Mouse (Mus musculus): ENCODE measurements around the gene Cmtm6.

The Cmtm6 gene

DNA sequence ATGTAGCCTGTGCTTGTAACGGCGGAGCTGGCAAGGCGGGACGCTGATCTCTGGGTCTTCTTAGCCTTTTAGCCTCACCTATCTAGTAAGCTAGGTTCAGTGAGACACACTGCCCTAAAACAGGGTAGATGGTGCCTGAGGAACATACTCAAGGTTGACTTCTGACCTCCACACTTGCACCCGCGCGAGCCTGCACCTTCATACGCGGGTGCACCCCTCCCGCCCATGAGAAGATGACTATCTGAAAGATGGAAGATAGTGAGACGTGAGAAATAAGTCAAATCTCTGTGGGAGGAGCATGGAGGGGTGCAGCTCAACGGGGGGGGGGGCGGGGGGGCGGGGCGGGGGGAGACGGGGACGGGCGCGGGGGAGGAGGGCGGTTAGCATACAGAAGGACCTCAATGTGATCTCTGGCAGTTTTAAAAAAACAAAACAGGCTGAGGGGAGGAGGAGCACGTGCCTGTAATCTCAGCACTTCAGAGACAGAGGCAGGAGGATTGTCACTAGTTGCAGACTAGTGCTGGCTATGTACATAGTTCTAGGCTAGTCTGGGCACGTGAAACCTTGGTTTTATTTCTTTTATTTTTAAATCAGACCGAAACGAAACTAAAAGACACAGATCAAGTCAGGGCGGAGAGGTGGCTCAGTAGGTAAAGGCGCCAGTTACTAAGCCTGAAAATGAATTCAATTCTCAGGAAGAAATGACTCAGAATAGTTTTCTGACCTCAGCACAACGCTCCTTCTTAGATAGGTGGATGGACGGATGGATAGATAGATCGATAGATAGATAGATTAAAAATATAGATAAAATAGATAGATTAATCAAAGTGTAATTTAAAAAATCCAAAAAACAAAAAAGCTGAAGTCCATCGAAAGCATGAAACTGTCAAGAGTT is 758 bp upstream of the Cmtm6 start:
- no peak for DNase-seq

DNA sequence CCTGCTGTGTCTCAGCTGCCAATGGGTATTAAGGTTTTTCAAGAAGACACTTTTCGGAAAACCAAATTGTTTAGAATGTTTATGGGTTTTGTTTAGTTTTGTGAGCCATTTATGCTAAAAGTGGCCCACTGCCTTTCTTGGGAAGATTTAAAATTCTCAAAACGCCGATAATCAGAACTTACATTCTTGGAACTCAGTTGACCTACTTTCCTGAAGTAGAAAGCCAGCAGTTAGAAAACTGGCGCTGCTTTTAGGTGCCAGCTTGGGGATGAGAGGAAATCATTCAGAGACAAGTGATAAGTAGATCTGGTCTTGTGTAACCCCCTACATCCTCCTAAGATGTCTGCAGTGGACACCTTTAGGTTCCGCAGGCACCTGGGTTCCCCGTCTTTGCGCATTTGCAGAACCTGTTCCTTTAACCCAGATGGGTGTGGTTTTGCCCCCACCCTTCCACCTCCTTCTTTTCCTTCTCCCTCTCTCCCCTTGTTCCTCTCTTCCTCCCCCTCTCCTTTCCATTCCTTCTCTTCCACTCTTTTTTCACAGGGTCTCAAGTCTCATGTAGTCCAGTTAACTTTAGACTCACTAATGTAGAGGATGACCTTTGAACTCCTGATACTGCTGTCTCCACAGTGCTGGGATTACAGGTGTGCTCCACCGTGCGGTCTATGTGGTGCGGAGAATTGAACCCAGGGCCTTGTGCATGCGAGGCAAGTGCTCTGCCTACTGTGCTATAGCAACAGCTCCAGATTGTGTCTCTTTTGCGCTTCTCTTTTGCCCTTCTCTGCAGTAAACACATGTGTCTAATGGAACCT is 1.2 kb downstream of the Cmtm6 start:
- DNase-seq: no peak

DNA sequence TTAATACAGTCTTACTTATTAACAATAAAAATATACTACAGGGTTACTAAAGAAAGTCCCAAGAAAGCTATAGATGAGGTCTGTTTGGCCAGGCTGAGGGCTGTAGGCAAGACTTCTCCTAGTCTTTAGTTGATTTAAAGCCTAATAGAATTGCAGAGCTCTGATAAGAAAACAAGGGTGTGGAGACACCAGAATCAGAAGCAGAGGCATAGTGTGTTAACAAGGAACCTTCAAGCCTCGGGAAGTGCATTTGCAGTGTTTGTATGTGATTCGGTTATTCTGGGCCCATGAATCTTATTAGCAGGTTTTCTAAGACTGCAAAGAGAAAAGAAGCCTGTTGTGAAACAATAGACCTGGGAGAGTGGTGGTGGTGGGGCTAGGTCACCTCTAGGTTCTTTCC is 2.3 kb downstream of the Cmtm6 start:
- DNase-seq: no peak

DNA sequence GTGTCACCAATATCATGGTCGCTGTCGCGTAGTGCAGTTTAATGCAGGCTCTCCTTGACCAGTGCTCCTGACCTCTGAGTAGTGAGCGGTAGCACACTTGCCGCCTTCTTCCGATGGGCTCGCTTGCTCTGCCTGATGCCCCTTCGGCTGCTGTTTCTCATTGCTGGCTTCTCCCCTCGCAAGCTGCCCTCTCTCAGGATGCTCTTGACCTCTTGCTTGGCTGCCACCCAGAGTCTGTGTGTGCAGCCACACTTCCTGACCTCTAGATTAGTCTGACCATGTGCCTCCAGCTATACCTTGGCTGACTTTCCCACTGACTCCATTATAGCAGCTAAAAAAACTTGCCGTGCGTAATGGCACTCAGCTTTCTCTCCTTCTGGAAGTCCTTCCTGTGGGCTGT is 5.5 kb downstream of the Cmtm6 start:
- DNase-seq: no peak

DNA sequence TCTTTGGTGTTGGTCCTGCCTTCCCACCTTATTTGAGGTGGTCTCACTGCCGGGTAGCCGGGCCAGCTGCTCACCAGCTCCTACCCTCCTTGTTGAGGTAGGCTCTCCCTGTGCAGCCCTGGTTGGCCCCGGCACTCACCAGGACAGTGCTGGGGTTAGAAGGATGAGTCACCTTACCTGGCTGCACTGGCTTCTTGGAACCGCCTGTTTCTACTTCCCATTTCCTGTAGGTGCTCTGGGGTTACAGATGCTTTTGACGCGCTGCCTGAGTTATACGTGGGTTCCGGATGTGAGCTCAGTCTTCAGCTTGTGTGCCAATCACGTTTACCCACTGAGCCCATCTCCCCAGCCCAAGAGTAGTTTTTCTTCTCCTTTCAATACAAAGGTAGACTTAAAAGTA is 9.4 kb downstream of the Cmtm6 start:
- DNase-seq: no peak

DNA sequence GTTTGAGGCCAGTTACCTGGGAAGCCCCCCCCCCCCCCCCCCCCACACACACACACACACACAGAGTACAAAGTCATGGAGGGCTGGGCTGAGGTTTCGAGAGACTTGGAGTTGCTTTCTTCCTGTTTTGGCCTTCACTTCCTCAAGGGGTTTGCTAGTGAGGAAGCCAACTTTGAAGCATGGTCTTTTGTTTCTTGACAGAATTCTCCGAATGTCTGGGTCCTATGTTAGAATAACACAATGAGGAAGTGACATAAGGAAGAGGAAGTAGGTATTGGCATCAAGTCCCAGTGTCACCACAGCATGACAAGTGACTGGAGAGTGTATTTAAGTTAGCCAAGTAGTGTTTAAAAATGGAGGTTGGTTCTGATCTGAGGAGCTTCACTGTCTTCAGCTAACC is 11.8 kb downstream of the Cmtm6 start:
- DNase-seq: no peak

DNA sequence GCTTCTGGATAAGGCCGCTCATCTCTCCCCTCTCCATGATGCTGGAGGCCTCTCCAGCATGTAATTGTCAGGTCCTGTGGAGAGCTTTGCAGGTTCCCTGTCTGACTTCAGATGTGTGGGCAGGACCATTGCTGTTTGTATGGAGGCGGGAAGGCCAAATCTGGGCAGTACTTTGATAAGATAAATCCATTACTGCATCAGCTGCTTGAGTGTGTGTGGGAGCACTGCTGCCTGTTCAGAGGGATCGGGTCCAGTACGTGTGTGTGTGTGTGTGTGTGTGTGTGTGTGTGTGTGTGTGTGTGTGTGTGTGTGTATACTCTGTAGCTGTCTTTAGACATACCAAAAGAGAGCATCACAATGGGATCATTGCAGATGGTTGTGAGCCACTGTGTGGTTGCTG is 14.2 kb downstream of the Cmtm6 start:
- DNase-seq: no peak

DNA sequence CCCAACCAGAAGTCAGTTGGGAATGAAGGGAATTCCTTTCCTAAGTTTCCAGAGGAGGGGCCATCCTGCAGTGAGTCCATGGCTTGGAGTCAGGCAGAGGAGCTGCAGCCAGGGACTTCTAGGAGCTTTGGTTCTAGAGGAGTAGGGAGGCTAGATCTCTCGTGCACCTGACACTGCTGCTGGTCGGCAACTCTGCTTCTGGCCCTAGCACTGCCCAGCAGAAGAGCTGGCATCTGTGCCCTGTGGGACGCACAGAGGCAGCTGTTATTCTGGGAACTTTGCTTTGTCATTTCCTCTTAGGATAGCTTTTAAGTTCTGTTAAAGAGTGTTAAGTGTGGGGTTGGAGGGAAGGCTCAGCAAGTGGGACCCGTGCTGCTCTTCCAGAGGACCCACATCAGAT is 14.7 kb downstream of the Cmtm6 start:
- DNase-seq: no peak

DNA sequence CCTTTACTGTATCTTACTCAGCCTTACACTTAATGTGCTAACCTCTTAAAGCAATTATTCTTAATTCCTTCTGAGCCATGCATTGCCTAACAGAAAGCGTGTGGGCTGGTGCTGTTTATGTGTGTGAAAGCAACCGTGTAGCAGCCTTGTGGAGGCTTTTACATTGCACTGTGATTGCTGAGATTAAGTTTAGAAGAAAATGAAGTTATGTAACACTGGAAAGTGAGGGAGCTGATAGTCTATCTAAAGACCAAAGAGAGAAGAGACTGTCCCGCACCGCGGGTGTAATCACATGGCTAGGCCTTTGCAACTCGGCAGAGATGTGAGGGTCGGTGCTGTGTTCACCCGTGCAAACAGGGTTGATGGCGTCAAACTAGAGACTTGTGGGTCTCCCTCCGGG is 16.1 kb downstream of the Cmtm6 start:
- DNase-seq: no peak

DNA sequence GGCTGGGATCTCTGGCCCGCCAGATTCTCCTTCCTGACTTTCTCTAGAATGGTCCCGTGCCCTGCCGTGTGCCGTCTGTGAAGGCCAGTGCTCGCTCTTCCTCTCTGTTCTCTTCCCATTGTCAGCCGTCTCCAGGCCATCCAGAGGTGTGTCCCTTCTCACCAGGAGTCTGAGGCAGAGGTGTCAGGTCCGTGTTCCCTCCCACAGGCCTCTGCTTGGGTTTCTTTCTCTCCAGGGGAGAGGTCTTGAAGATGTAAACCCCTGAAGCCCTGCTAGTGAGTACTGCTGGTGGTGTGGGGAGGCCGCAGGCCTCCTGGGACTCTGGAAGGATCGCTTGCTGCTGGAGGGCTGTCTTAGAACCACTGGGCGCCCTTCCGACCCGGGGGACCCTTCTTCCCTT is 16.6 kb downstream of the Cmtm6 start:
- no peak for DNase-seq

DNA sequence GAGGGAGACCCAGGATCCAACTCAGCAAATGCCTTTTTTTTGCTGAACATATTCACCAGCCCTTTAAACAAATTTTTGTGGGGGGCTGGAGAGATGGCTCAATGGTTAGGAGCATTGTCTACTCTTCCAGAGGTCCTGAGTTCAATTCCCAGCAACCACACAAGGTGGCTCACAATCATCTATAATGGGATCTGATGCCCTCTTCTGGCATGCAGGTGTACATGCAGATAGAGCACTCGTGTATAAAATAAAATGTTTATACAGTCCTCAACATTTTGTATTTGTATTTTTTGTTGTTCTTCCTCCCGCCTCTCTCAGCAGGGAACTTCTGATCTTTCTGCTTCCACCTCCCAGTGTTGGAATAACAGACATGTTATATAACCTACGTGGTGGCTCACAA is 20.7 kb downstream of the Cmtm6 start:
- DNase-seq: no peak

DNA sequence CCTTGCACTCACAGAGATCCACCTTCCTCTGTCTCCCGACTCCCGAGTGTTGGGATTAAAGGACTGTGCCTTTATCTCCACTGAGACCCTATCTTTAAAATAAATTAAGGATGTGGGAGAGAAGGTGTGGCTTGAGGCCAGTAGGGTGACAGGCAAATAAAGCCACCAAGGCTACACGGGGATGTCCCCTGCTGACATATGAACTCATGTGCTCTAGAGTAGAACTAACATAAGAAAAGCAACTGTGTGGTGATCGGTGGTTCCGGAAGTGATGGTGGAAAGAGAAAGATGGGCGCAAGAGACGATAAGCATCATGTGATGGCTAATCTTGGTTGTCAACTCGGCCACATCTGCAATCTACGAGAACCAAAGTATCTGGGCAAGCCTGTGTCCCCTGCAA is 21.4 kb downstream of the Cmtm6 start:
- no peak for DNase-seq

DNA sequence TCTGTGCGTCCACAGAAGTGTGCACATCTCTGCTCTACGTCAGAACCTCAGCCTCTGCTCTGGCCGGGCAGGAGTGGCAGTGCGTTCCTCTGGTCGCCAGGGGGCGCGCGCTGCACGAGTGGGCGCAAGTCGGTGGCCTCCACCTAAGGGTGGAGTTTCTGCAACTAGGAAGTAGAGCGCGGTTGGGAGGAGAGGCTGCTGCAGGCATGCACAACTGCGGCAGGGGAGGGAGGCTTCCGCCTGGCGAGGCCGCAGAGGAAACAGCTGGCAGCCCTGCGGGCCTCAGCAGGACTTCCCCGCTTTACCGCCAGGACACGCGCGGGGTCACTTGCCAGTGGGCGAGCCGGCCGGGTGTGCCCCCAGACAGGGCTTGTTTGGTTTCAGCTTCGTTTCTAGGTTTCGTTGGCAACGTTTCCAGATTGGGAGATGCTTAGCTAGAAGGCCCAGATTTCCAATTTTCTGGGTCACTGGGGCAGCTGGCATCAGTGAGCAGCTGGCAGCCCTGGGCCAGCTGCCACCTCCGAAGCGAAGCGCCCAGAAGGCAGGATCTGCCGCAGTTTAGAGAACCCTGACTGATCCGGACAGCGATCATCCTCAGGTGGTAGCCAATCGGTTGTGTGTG is 22.1 kb downstream of the Cmtm6 start:
- DNase-seq: peak; percentile 85

DNA sequence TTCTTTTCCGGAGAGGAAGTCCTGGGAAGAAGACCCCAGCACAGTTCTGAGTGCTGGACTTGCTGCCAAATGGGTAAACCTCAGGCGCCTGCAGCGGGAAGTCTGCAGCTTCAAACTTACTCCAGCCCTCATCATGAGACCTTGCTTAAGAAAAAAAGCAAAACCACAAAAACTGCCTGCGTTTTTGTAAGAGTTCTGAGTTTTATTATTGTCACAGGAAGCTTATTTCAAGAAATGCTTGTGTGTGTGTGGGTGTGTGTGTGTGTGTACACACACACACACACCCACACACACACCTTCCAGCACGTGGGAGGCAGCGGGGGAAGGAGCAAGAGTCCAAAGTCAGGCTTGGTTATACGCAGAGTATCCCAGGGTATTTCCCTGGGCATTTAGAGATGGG is 27.4 kb downstream of the Cmtm6 start:
- DNase-seq: no peak

DNA sequence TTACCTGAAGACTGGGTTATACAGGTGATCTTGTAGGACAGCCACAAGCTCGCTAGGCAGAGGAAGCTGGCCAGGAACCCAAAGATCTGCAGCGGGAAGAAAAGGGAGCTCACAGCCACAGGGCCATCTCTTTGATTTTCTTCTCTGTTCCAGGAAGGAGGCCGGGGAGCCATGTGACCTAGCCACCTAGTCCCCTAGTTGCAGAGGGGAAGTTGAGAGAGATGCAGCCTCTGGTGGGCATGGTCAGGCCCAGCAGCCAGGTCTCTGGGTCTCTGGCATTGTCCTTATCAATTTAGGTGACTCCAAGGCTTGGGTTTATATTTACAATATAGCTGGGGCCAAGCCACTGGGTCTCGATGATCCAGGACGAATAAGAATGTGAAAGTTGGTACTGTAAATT is 27.9 kb downstream of the Cmtm6 start:
- no peak for DNase-seq

DNA sequence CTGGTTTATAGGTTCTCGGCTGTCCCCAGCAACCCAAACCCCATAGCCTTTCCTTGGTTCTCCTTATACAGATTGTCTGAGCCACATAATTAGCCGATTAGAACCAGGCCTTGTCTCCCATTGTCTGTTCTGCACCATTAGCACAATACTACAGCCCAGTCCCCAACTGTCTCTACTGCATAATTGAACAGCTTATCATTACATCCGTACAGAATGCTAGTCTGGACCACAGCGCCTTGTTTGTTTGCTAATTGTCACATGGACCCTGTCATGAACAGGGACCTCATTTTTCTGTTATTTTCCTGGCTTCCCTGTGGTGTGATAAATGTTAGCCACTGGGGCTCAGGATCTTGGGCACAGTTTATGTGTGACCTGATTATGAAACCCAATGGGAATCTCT is 29.0 kb downstream of the Cmtm6 start:
- DNase-seq: no peak

DNA sequence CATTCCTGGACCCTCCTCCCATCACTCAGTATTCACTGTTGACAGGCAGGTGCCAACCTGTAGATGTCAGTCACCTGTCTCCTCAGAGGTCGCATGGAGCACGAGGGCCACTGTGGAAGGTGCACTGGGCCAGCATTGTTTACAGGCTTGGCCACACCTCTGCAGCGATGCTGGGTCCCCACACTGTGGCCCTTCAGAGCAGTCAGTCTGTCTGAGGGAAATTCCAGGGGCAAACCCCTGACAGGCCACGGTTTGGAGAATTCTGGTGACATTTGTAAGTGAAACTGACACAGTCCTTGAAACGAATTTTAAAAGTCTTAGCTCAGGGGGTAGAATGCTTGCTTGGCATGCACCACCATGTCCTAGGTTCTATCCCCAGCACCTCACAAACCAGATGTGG is 29.4 kb downstream of the Cmtm6 start:
- DNase-seq: no peak

DNA sequence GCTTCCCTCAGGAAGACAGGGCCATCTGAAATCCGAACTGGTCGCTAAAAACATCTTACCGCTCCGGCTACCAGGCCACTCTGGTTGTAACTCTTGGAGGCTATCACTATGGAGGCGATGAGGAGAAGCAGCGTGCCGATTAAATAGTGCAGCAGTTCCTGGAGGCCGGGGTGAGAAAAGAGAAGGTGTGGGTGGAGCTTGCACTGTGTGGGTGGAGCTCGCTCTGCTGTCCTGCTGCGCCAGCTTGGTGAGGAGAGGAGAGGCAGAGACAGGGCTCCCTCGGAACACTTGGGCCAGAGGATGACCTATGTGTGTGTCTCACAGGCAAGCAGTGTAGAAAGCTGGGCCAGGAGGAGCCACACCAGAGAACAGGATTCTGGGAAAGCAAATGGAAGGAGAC is 30.9 kb downstream of the Cmtm6 start:
- DNase-seq: no peak

DNA sequence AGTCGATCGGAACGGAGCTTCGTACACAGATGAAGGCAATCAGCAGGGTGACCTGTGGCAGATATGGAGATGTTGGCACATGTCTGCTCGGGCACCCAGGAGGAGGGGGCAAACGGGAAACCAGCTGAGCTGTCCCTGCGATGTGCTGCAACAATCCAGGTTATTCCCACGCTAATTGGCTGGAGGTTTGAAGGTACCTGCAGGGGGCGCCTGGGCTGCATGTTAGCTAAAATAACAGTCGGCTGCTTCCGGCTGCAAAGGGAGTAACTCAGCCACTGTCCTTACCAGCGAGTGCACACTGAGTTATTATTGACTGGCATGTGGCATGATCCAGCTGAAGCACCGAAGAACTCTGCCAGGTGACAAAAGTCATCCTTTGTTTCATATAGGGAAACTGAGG is 32.4 kb downstream of the Cmtm6 start:
- DNase-seq: peak; percentile 49

DNA sequence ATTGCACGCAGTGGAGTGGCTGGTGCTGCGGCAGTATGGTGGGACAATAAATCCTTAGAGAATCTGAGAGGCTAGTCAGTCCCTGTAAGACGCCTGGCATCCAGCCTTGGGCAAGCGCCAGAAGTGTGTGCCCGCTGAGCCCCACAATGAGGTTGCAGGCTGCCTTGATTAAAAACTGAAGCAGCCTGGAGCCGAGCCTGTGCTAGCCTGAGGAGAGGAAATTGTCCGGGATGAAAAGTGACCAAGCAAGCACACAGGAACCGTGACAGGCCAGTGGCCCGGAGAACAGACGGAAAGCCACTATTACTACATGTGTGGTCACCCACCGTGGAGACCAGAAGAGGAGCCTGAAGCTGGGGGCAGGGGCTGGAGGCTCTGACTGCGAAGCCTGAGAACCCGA is 36.1 kb downstream of the Cmtm6 start:
- DNase-seq: peak; percentile 76

DNA sequence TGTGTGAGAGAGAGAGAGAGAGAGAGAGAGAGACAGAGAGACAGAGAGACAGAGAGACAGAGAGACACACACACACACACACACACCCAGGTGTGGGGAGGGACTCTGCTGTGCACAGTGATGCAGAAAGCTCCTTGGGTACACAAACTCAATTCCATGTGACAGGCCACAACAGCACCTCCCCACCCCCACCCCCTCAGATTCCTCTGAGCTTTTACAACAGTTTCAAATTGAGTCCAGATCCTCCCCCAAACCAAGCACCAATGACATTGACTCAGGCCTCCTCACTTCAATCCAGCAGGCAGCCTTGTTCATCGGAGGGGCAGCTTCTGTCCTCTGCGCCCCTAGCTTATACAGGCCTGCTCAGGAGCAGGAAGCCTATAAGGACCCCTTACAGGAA is 36.6 kb downstream of the Cmtm6 start:
- no peak for DNase-seq

DNA sequence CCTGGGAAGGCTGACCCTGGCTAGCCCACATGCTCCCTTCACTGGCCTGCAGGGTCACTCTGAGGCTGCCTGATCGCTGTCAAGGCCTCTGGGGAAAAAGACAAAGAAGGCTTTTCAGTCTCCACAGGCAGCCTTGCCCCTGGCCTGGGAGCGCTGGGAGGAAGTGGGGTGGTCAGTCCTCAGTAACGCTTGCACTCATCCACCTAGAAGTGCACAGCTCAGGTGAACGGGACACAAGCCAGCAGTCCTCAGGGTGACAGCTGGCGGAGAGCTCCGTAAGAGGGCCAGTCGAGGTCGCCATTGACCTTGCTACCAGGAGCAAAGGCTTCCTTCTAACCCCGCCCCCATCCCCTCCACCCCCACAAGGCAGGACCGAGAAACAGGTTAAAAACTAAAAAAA is 37.1 kb downstream of the Cmtm6 start:
- no peak for DNase-seq

DNA sequence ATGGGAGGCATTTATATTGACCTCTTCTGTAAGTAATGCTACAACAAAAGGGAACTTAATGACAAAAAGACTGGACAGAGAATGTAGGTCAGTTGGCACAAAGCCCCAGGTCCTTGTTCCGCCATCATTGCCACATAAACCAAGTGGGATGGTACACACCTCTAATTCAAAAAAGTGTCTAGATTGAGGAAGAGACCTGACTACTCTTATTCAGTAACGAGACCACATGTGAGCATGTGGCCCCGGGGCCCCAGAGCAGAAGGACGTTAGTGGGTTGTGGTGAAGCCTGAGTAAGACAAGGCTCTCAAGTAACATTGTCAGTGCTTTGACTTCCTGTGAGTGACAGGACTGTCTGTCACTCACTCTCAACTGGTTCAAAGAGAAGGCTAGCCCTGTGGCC is 39.3 kb downstream of the Cmtm6 start:
- no peak for DNase-seq

DNA sequence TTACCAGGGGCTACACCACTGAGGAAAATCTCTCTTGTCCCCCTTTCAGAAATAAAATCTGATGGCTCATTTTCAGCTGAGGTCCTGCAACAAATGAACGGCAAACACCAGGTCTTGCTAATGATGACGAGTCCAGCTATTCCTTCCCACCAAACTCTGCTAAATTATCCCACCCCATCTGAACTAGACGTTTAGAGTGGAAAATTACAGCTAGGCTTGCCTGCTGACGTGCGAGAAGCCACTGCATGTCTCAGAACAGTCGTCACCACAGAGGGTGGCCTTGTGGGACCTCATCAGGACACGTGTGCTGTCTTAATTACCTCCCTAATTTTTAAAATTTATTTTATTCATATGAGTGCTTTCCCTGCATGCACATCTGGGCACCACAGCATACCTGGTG is 40.6 kb downstream of the Cmtm6 start:
- DNase-seq: no peak

Measured in right cerebral cortex, postnatal 4 days (tissue).